Mouse (Mus musculus): ENCODE data around the gene Tbc1d20. TPM values are rescaled to one million over a fixed set of nuclear protein-coding genes. Genes with fewer than 3 reads are reported as not detected.

Tbc1d20 gene
- polyA plus RNA-seq, 1 experiment = 27.9 TPM

DNA sequence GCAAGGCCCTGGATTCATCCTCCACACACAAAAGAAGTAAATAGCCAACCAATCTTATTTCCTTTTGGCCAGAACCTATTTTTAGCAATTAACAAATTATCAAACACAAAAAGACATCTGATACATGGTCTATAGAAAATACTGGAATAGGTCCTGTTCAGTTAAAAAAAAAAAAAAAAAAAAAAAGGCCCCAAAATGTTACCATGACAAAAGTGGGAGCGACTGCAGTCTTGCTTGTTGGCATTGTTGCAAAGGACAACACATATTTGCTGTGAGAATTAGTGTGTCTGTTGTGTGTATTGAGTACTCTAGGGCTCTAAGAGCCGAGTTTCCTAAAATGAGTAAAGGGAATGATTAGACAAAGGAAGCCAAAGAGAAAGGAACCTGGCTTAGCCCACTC, 1.2 kb upstream of the Tbc1d20 start:
- WGBS = 81% methylated on average over 2 of the region's 2 CpGs
- Histone ChIP-seq H3K4me1 (ENCODE audit: control insufficient read depth, insufficient read depth, low read length) (no peaks in the 10 kb centered on the region; the same call in 1 of the 2 replicates), H3K27ac (ENCODE audit: control insufficient read depth, insufficient read depth, low read depth, low read length, poor library complexity) (no peak overlapping the region), H3K4me3 (replicated peaks; ENCODE audit: control insufficient read depth, low read depth, low read length) (no peak overlapping the region)
- TF ChIP-seq CTCF (IDR thresholded peaks at IDR 0.05; ENCODE audit: control insufficient read depth, insufficient read depth, low read length) (no peak), POLR2A (IDR thresholded peaks at IDR 0.05; ENCODE audit: borderline replicate concordance, control insufficient read depth, low read depth, low read length) (no peak)

DNA sequence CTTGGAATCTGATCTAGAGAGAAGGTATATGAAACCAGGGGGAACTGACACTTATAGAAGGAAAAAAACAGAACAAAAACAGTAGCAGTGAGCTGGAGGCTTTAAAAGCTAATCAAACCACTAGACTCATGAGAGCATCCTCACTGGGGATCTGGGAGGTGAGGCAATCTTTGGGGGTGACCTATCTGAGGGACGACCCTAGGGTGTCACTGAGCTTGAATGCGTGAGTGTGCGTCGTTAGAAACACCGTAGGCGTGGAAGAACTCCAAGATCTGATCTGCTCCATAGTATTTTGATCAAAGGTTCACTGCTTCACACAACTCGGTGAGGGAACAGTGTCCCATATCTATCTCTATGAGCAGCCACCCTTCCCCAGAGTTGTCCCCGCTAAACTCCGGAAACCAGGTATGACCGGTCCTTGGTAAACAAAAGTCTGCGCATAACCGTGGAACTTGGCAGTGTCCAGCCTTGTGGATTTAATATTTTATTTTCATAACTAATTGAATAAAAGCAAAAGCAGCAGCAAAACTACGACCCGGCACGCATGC, 375 bp upstream of the Tbc1d20 start:
- no peak for TF ChIP-seq CTCF (IDR thresholded peaks at IDR 0.05; ENCODE audit: control insufficient read depth, insufficient read depth, low read length)
- no peak for TF ChIP-seq POLR2A (IDR thresholded peaks at IDR 0.05; ENCODE audit: borderline replicate concordance, control insufficient read depth, low read depth, low read length)

DNA sequence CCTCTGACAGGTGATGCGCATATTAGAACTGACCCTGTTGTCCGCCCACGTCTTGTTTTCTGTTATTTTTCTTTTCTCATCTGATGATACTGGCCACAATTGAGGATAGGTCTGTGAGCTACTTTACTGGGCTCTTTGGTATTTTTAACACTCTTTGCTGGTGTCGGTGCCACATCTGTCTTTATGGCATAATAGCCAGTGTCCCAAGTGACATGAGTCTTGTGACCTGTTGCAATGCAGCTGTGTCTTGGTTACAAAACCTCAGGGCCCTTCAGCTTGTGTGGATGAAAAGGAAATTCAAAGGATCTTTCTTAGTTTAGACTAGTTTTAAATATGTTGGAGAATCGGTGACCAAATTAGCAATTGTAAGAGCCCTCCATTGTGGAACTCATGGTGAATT, 913 bp downstream of the Tbc1d20 start:
- Histone ChIP-seq H3K4me1 (ENCODE audit: control insufficient read depth, insufficient read depth, low read length) (no peaks in the 10 kb centered on the region; the same call in 1 of the 2 replicates), H3K4me3 (replicated peaks; ENCODE audit: control insufficient read depth, low read depth, low read length) (peak overlapping the region; percentile 98), H3K27ac (ENCODE audit: control insufficient read depth, insufficient read depth, low read depth, low read length, poor library complexity) (no peak overlapping the region)
- TF ChIP-seq CTCF (IDR thresholded peaks at IDR 0.05; ENCODE audit: control insufficient read depth, insufficient read depth, low read length) (no peak), POLR2A (IDR thresholded peaks at IDR 0.05; ENCODE audit: borderline replicate concordance, control insufficient read depth, low read depth, low read length) (no peak)
- 20% methylated on average over 5 of the region's 5 CpGs for WGBS

More for the DNA sequence above, 375 bp upstream of the Tbc1d20 start:
- Histone ChIP-seq H3K4me3 (replicated peaks; ENCODE audit: control insufficient read depth, low read depth, low read length) (peak overlapping the region; percentile 98), H3K4me1 (ENCODE audit: control insufficient read depth, insufficient read depth, low read length) (no peaks in the 10 kb centered on the region; the same call in 1 of the 2 replicates), H3K27ac (ENCODE audit: control insufficient read depth, insufficient read depth, low read depth, low read length, poor library complexity) (0 out of 2 replicates have a peak overlapping the region, but pooled peaks have one; percentile 12)
- WGBS = 2% methylated on average over 15 of the region's 15 CpGs

DNA sequence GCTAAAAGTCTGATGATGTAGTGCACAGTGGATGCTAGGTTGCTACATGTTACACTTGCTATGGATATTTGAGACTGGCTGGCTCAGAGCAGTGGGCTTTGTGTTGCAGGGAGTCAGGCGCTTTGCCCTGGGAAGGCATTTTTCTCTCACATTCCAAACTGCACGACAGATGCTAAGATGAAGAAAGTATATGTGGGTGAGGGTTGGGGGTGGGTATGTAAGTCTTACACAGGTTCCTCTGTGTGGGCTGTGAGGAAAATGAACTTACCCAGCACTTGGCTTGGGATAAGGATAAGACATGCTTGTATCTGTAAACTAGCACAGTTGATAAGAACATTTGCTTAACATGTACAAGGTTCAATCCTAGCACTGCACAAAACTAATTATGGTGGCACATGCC, 9.2 kb downstream of the Tbc1d20 start:
- Histone ChIP-seq H3K27ac (ENCODE audit: control insufficient read depth, insufficient read depth, low read depth, low read length, poor library complexity) (no peak overlapping the region), H3K4me1 (ENCODE audit: control insufficient read depth, insufficient read depth, low read length) (no peaks in the 10 kb centered on the region)
- 89% methylated on average over 2 of the region's 2 CpGs for WGBS

DNA sequence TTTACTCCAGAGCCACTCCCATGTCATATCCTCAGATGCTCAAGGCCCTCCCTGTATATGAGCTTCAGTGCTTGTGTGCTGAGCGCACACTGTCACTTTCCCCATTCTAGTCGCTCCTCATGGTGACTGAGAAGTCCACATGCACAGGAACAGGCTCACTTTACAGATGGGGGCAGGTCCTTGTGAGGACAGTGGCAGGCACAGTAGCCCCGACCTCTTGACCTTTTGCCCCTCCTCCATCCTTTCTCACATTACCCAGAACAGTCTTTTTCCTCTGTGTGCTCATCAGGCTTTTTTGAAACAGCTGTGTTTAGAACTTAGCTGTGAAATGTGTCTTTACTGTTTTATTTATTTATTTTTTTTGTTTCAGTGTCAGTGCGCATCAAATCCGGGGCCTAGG, 10.2 kb downstream of the Tbc1d20 start:
- TF ChIP-seq POLR2A (IDR thresholded peaks at IDR 0.05; ENCODE audit: borderline replicate concordance, control insufficient read depth, low read depth, low read length) = no peak
- no peak for TF ChIP-seq CTCF (IDR thresholded peaks at IDR 0.05; ENCODE audit: control insufficient read depth, insufficient read depth, low read length)
- Histone ChIP-seq H3K4me3 (replicated peaks; ENCODE audit: control insufficient read depth, low read depth, low read length) (no peak overlapping the region), H3K27ac (ENCODE audit: control insufficient read depth, insufficient read depth, low read depth, low read length, poor library complexity) (no peak overlapping the region), H3K4me1 (ENCODE audit: control insufficient read depth, insufficient read depth, low read length) (no peaks in the 10 kb centered on the region)
- 91% methylated on average over 5 of the region's 5 CpGs for WGBS

More for the DNA sequence above, 9.2 kb downstream of the Tbc1d20 start:
- H3K4me3 ChIP-seq (replicated peaks; ENCODE audit: control insufficient read depth, low read depth, low read length) = no peak overlapping the region
- no peak for TF ChIP-seq POLR2A (IDR thresholded peaks at IDR 0.05; ENCODE audit: borderline replicate concordance, control insufficient read depth, low read depth, low read length)
- TF ChIP-seq CTCF (IDR thresholded peaks at IDR 0.05; ENCODE audit: control insufficient read depth, insufficient read depth, low read length) = no peak

- no peaks in the 10 kb centered on the region for H3K4me1 ChIP-seq (ENCODE audit: control insufficient read depth, insufficient read depth, low read length)
- 82% methylated on average over 6 of the region's 6 CpGs for WGBS
- no peak for TF ChIP-seq POLR2A (IDR thresholded peaks at IDR 0.05; ENCODE audit: borderline replicate concordance, control insufficient read depth, low read depth, low read length)
- TF ChIP-seq CTCF (IDR thresholded peaks at IDR 0.05; ENCODE audit: control insufficient read depth, insufficient read depth, low read length) = no peak
Measured at GRCm38 (mm10) chr2:152305480-152305879, 11.9 kb downstream of the Tbc1d20 start.

GRCm38 (mm10) chr2:152307186-152307585, 13.6 kb downstream of the Tbc1d20 start:
- H3K4me3 ChIP-seq (replicated peaks; ENCODE audit: control insufficient read depth, low read depth, low read length) = no peak overlapping the region
- 88% methylated on average over 3 of the region's 3 CpGs for WGBS
- H3K4me1 ChIP-seq (ENCODE audit: control insufficient read depth, insufficient read depth, low read length) = no peaks in the 10 kb centered on the region
- H3K27ac ChIP-seq (ENCODE audit: control insufficient read depth, insufficient read depth, low read depth, low read length, poor library complexity) = no peak overlapping the region
- TF ChIP-seq POLR2A (IDR thresholded peaks at IDR 0.05; ENCODE audit: borderline replicate concordance, control insufficient read depth, low read depth, low read length) (no peak), CTCF (IDR thresholded peaks at IDR 0.05; ENCODE audit: control insufficient read depth, insufficient read depth, low read length) (no peak)

More at GRCm38 (mm10) chr2:152305480-152305879, 11.9 kb downstream of the Tbc1d20 start:
- no peak overlapping the region for H3K27ac ChIP-seq (ENCODE audit: control insufficient read depth, insufficient read depth, low read depth, low read length, poor library complexity)
- H3K4me3 ChIP-seq (replicated peaks; ENCODE audit: control insufficient read depth, low read depth, low read length) = no peak overlapping the region

GRCm38 (mm10) chr2:152312996-152313395, 19.4 kb downstream of the Tbc1d20 start:
- no peak for TF ChIP-seq POLR2A (IDR thresholded peaks at IDR 0.05; ENCODE audit: borderline replicate concordance, control insufficient read depth, low read depth, low read length)
- Histone ChIP-seq H3K4me1 (ENCODE audit: control insufficient read depth, insufficient read depth, low read length) (no peaks in the 10 kb centered on the region), H3K4me3 (replicated peaks; ENCODE audit: control insufficient read depth, low read depth, low read length) (no peak overlapping the region), H3K27ac (ENCODE audit: control insufficient read depth, insufficient read depth, low read depth, low read length, poor library complexity) (no peak overlapping the region)
- WGBS = 84% methylated on average over 7 of the region's 7 CpGs

GRCm38 (mm10) chr2:152313926-152314325, 20.3 kb downstream of the Tbc1d20 start:
- Histone ChIP-seq H3K27ac (ENCODE audit: control insufficient read depth, insufficient read depth, low read depth, low read length, poor library complexity) (no peak overlapping the region), H3K4me1 (ENCODE audit: control insufficient read depth, insufficient read depth, low read length) (no peaks in the 10 kb centered on the region), H3K4me3 (replicated peaks; ENCODE audit: control insufficient read depth, low read depth, low read length) (no peak overlapping the region)
- TF ChIP-seq POLR2A (IDR thresholded peaks at IDR 0.05; ENCODE audit: borderline replicate concordance, control insufficient read depth, low read depth, low read length) = no peak
- no peak for TF ChIP-seq CTCF (IDR thresholded peaks at IDR 0.05; ENCODE audit: control insufficient read depth, insufficient read depth, low read length)
- 96% methylated on average over 6 of the region's 6 CpGs for WGBS

Measured in bone marrow, adult 2 months (tissue).